Mouse (Mus musculus): ENCODE data around the gene Defb20.

DNA sequence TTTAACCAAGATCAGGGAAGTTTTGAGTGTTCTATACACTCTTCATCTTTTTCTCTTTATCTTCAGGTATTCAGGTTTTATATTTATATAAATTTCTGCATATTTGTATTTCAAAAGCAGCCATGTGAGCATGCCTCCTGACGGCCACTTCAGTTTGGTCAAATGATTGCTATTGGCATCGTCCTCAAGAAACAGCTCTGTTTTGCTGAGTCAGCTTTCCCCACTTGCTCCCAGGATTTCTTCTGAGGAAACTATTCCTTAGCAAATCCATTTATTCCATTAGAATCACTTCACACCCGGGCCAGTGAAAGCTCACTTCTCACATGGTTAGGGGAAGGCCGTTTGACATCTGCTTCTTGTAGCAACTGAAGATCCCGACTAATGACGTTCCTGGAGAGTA lies 21.2 kb downstream of the Defb20 start:
- TF ChIP-seq CTCF (conservative IDR thresholded peaks at IDR 0.05; ENCODE audit: low read length) = no peak
- no peak for TF ChIP-seq POU5F1 (IDR thresholded peaks at IDR 0.05; ENCODE audit: borderline replicate concordance, low read length)
